In the genomic region with DNA sequence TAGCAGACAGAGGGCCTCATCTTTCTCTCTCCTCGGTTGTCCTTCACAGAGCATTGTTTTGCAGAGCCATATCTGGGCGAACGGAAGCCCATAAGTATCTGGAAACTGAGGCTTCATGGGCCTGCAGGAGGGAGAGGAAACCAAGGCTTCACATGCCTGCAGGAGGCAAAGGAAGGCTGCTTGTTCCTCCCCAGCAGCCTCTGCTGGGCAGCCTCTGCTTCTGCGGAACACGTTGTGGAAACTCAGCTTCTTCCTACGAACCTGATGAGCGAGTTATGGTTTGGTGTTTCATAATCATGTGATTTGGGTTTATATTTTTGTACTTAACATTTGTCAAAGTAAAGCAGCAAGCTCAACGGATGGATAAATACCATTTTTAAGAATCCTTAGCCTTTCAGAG, we compare ENCODE assay signal across 16 mouse cellular contexts.
DNase-seq lines count a peak whose midpoint lies in the region; ATAC-seq lines count a peak whose summit lies in the region.
"Had no signal": no experiment of that assay in that cellular context is flagged by ENCODE, and none has a peak within 500 bp of the region (broad histone marks: within the 10 kb centered on the region; RNA-seq: fewer than 3 reads in every experiment).

No protein-coding gene starts in this region.

- H3K4me3 ChIP-seq in lung, embryonic 16.5 days (ENCODE audit: low read length): no peak overlapping the region
- H3K4me3 ChIP-seq: hindbrain, embryonic 12.5 days; limb, embryonic 13.5 days; neural tube, embryonic 12.5 days had no signal

- H3K9me3 ChIP-seq in lung, embryonic 16.5 days (ENCODE audit: control insufficient read depth, low read length): no peaks in the 10 kb centered on the region
- H3K9me3 ChIP-seq: hindbrain, embryonic 12.5 days; limb, embryonic 13.5 days; neural tube, embryonic 12.5 days had no signal

- no peak overlapping the region for H3K4me2 ChIP-seq in lung, embryonic 16.5 days (ENCODE audit: low read depth, low read length)
- H3K4me2 ChIP-seq: hindbrain, embryonic 12.5 days; midbrain, embryonic 11.5 days; neural tube, embryonic 12.5 days had no signal

- 52% methylated on average over 8 of the region's 8 CpGs for WGBS in lung, embryonic 16.5 days

- no peak overlapping the region for H3K9ac ChIP-seq in lung, embryonic 16.5 days (ENCODE audit: low read length)
- H3K9ac ChIP-seq: hindbrain, embryonic 12.5 days; limb, embryonic 13.5 days; neural tube, embryonic 12.5 days had no signal

- 0 out of 2 replicates have a peak, but pooled peaks have one; percentile 17 for ATAC-seq in lung, embryonic 16.5 days (ENCODE audit: low read depth)

- H3K27ac ChIP-seq in lung, embryonic 16.5 days (ENCODE audit: low read length): peak overlapping the region; percentile 55; the same call in 1 of the 2 replicates
- H3K27ac ChIP-seq: hindbrain, embryonic 12.5 days; limb, embryonic 13.5 days; neural tube, embryonic 12.5 days had no signal

- intact Hi-C loops in heart, postnatal 25 days (cut with DNase I): no loop called here

- H3K4me1 ChIP-seq in lung, embryonic 16.5 days (replicated peaks; ENCODE audit: control insufficient read depth, insufficient read depth, low read length): peaks cover 14% of the 10 kb centered on the region

- H3K27me3 ChIP-seq in lung, embryonic 16.5 days (ENCODE audit: control insufficient read depth, insufficient read depth, low read depth, low read length): no peaks in the 10 kb centered on the region

- peak; percentile 67 for DNase-seq in heart, adult 11 months
- DNase-seq in heart, postnatal 25 days (ENCODE audit: low spot score): no peak
- DNase-seq in layer of hippocampus, adult 9-11 months: peak; percentile 12
- no peak for DNase-seq in layer of hippocampus, postnatal 14 days (ENCODE audit: low spot score in 2 of 2)
- no peak for DNase-seq in lung, adult 18-20 months
- peak; percentile 13 for DNase-seq in telencephalon, adult 2 months (ENCODE audit: low read depth, low spot score)
- DNase-seq: adrenal gland, adult 2 months; cerebellum, postnatal 14 days; kidney, postnatal 14 days; right cerebral cortex, postnatal 25 days; thymus, postnatal 25 days had no signal

- no peaks in the 10 kb centered on the region for H3K36me3 ChIP-seq in lung, embryonic 16.5 days (ENCODE audit: control insufficient read depth, insufficient read depth, low read length)
- H3K36me3 ChIP-seq: hindbrain, embryonic 12.5 days; limb, embryonic 13.5 days; neural tube, embryonic 12.5 days had no signal

Comparison
In these comparisons a context has a peak if more than half of its experiments do, and no peak if none do; other contexts are left out.
1. DNase-seq: peak in heart, adult 11 months (single experiment), layer of hippocampus, adult 9-11 months (single experiment) and telencephalon, adult 2 months (single experiment); none in heart, postnatal 25 days (single experiment), layer of hippocampus, postnatal 14 days (0 of 2) and lung, adult 18-20 months (0 of 2).